Mouse (Mus musculus): Measurements from ENCODE around the gene Metrnl.

GRCm38 (mm10) chr11:121688024-121688423 is 13.3 kb upstream of the Metrnl start:
- TF ChIP-seq POLR2A (IDR thresholded peaks at IDR 0.05; ENCODE audit: insufficient read depth, low read depth, low read length) (no peak), CTCF (IDR thresholded peaks at IDR 0.05) (no peak)
